Mouse (Mus musculus) heart, postnatal 36 days (tissue): ENCODE measurements around the gene Dirc2. TPM values are rescaled to one million over a fixed set of nuclear protein-coding genes. Genes with fewer than 3 reads are reported as not detected.

Experiments
- DNase-seq, 2 experiments: peaks; one replicate each; pipeline ENCODE4 v3.0.0; 2021 to 2022
- intact Hi-C: fragments of 180-260 bp; cut with DNase I; formaldehyde crosslinking; loops from one replicate; pipeline ENCODE4 v1.15.1; 2025
- total RNA-seq, 2 experiments: library from RNA; stranded (reverse); gene quantifications; 2 replicates each; pipeline ENCODE4 v1.2.3; 2021

The Dirc2 gene
- total RNA-seq, result 10 to 100 TPM; 64.2 to 70.4 TPM

DNA sequence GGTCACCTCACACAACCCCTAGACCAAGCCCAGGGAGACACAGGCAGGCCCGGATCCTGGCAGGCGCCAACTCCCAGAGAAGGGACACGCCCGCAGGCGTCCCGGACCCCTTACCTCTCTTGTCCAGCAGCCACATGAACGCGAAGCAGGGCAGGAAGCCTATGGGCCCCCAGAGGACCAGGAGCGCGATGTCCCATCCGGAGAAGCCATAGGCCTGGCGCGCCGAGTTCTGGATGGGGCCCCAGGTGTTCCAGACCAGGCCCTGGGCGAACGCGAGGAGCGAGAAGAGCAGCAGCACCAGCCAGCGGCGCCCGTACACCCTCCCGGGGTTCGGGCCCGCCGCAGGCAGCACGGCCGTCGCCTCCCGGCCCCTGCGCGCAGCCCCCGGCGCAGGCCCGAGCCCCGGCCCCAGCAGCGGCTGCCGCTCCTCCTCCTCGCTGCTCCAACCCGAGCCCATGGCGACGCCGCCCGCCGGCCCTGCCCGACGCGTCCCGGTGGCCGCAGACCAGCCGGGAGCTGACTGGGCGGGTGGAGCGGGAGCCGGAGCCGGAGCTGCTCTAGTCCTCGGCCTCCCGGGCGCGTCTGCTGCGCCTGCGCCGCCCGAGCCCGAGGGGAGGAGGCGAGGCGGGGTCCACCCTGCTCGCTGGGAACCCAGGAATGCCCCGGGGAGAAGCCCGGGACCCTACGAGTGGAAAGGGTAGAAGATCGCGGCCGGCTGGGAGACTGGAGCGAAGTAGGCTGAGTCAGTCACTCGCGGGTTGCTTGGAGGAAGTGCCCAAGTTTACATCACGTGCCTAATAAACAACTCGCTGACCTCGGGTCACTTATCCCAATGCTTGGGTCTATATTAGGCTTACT, at the start of gene Dirc2:
Gene Dirc2 (minus strand): TSS at position 572 of the 858 bp plus-strand sequence.
- peak; percentile 82 to 91 for DNase-seq
- intact Hi-C loops, result loop anchor here (2.0 kb wide), 1 partner anchor 48 kb away; no protein-coding TSS in a partner anchor

DNA sequence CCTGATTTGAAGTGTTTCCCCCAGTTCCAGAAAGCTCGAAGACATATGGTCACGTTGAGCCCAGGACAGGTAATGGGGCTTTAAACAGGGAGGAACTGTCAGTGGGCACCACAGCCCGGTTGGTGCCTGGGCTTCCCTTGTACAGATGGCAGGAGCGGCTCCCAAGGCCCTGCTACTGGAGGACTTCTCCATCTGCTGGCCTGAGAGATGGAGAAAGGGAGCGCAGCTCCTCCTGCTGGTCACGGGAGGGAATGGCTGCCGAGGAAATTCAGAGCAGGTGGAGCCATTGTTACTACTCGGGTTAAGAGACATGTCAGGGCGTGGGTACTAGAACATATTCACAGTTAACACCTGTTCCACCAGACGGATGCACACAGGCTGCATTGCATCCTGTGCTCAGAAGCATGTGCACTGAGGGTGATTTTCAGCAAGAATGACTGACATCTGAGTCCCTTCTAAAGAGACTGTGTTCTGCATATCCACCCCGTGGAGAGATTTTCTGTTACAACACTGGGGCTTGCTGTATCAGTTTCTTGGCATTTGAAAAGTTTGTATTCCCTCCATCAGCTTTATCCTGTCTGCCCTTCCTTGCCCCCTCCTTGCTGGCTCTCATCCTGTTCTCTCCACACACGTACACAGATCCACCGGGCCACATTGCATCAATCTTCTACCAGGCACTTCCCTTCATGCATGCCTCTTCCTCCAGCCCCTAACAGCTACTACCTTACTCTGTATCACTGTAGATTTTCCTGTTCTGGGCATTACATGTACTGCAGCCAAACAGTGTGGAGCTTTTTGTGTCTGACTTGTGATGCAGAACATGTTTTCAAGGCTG, 48.3 kb upstream of the Dirc2 start:
- peak; percentile 86 for DNase-seq
- intact Hi-C loops, result loop anchor here (1.0 to 5.0 kb wide), 4 partner anchors 49 to 499 kb away; partner anchors contain the start of gene Dirc2

DNA sequence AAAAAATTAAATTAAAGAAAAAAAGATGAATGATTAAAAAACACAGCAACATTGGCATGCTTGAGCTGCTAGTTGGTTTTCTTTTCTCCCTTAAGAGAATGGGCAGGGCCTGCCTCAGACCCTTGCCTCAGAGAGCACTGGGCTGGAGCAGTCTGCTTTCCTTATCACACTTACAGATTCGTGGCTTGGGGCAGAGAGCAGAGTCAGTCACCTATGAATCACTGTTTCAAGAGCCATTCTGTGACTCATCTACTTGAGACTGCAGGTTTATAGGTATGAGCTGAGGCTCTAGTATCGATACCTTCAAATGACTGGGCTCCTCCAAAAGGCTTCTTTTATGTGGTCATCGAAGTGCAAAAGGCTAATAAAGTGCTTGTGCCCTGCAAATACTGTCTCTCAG, 44.0 kb upstream of the Dirc2 start:
- intact Hi-C loops, result no loop called here
- no peak for DNase-seq

DNA sequence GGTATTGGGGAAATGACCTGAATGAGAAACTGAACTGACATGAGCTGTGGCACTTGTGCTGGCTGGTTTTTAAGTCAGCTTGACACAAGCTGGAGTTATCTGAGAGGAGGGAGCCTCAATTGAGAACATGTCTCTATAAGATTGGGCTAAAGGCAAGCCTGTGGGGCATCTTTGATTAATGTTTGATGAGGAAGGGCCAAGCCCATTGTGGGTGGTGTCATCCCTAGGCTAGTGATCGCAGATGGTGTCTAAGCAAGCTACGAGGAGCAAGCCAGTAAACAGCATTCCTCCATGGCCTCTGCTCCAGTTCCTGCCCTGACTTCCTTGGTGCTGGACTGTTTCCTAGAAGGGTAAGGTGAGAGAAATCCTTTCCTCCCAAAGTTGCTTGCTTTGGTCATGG, 39.7 kb upstream of the Dirc2 start:
- intact Hi-C loops, result no loop called here
- DNase-seq, result no peak

DNA sequence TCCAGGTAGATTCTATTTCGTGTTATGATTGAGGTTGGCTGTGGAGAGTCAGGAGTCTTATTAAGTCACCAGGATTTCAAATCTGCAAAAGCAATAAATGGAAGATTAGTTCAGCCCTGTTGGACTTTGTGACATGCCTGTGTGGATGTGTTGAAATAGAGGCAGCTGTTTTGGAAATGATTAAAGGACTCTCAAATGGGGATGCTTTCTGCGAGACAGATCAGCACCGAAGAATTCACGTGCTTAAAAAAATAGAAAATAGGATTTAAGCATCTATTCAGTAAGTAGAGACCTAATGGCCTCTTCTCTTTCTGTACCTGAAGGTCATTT, 38.5 kb upstream of the Dirc2 start:
- DNase-seq, result no peak
- intact Hi-C loops, result no loop called here

DNA sequence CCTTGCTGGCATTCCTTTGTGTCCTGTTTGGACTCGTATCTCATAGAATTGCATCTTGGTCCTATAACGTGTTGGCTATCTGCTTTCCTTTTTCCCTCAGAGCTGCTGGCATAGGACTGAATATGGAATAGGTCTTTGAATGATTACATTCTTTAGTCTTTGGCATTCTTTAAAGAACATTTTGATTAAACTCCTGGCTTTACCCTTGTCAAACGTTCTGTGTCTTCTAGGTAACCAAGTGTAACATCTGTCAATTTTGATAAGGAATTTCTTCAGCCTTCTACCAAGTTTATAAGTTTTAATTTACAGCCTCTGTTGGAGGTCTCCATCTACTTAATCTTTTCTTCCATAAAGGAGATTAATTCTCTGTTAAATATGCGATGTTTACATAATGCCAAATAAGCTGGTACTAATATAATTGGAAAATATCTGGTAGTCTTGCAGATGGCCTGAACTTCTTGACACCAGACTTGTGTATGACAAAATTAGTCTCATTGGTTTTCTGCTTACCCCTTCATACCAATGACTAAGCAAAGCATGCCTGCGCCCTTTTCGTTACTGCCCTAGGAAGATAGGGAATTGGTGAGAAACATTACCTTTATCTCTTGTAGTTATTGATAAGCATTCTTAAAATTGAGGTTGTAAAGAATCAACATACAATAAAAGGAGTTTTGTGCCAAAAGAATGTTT, 38.0 kb upstream of the Dirc2 start:
- intact Hi-C loops, result no loop called here
- no peak for DNase-seq

DNA sequence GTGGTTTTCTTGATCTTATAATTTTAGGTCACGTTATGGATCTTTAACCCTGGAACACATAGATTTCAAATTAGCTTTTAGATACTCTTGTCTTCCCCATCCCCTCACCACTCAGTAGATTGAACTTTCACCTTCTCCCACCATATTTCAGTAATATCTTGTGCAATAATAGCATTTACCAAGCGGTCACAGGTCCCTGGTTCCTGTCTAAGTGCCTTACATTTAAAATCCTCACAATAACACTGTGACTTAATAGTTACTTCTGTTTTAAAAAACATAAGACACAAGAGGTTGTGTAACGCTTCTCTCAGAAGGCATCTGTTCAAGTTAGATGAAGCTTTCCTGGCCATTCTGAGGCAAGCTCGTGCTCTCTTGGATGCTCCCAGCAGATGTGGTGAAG, 34.6 kb upstream of the Dirc2 start:
- no peak for DNase-seq
- intact Hi-C loops, result no loop called here

DNA sequence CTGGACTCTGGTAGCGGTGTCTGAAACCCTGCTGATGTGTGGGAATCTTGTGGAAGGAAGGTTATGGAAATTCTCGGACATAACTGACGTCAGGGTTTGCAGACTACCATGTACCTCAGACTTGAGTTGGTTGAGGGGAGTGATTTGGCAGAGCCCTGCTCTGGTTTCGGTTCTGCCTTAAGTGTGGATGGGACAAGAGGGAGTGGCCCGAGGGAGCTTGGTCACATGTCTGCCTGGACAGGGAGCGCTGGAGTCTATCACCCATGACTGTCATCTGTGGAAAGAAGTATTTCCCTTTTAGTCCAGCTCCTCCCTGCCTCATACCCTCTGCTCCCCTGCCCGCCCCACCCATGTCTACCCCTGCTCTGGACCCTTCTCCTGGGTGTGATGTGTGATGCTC, 33.0 kb upstream of the Dirc2 start:
- DNase-seq, result no peak

DNA sequence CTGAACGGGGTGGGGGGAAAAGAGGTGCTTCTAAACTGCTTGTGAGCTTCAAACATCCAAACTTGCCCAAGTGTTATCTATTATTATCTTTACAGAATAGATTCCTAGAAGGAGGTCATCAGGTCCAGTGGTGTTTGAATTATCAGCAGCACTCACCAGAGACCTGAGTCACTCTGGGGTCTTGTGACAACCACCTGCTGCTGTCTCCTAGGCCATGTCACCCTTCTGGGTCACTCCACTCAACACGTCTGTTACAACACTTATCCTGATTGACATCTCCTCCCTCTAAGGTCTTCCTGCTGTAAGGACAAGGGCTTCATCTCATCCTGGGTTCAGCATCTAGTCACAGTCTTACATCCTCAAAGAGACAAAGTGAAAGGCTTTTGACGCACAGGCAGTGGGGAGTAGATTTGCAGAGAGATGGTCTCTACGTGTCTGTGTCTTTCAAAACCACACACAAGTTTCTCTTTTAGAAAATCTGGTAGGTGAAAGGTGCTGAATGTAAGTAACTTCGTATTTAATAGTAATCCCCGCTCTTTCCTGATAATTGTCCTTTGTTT, 22.9 kb upstream of the Dirc2 start:
- intact Hi-C loops, result no loop called here

More for the DNA sequence above, 33.0 kb upstream of the Dirc2 start:
- intact Hi-C loops, result no loop called here

DNA sequence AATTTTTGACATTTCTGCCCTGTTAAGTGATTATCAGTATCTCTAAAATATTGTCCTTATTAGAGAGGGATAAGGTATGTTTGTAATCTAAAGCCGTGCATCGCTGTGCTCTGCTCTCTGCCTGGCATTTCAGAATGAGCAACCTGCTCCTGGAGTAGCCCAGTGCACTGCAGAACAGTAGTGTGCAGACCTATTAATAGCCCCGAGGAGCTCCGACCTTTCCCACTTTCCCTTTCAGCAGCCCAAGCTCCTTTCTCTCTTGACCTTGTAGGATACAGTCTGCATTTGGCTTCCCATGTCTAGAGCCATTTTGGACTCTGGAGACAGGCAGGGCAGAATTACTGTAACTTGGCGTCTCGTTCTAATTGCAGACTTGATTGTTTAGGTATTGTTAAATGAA, 19.2 kb upstream of the Dirc2 start:
- DNase-seq, result no peak
- intact Hi-C loops, result no loop called here

More for the DNA sequence above, 22.9 kb upstream of the Dirc2 start:
- no peak for DNase-seq

DNA sequence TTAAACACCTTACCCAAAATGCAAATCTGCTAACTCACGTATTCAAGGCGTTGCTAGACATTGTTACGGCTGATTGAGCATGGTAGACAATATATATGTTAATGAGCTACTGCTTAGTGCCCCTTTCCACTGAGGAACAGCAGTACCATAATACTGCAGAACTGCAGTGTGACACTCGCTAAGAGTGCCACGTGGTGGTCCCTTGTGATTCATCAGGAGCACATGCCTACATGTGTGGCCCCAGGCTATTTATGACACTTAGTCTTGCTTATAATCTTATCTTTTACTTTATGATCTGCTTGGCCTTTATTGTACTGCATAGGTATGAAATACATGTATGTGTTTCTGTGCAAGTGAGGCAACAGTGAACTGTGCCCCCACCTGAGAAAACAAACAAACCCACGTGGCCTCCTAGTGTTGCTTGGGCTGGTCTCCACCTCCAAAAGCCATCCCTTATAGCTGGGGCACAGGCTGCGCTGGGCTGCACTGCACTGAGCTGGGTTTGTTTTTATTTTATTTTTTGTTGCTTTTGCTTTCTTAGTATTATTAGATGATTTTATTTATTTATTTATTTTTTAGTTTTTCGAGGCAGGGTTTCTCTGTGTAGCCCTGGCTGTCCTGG, 18.5 kb upstream of the Dirc2 start:
- intact Hi-C loops, result no loop called here
- no peak for DNase-seq

DNA sequence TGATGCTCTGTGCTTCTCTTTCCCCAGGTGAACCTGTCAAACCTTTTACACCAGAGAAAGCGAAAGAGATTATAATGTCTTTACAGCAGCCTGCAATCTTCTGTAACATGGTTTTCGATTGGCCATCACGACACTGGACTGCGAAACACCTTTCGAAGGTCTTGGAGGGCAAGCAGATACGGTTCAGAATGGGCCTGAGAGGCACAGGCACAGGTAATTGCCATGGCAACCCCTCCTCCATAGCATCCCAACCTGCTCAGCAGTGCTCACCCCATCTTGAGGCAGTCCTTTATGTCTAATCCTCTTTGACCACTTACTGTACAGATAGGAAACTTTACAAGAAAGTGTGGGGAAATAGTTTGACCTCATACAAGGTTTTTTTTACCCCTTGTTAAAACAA, 18.0 kb upstream of the Dirc2 start:
- no peak for DNase-seq
- intact Hi-C loops, result no loop called here

DNA sequence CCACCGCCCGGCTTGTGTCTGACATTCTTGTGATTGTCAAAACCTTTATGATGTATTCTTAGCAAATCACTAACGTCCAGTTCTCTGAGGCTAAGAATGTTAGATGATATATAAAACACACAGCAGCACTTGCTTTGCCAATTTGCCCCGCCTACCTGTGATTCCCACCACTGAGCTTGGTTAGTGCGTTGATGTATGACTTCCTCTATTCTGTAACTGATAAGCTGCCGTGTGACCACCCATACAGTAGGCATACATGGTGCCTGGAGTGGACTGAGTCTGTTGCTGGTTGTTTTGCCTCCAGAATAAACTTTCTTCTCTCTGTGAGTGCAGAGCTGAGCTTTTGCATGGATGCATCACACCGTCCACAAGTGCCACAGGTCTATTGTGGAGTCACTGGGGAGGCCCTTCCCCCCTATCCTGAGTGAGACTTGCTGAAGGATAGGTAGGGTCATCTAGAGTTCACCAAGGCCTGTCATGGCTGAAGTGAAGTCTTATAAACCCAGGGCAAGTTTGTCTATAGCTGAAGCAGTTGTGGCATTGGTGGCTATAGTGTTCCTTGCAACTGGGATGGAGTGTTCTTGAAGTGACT, 15.1 kb upstream of the Dirc2 start:
- intact Hi-C loops, result no loop called here
- DNase-seq, result no peak

DNA sequence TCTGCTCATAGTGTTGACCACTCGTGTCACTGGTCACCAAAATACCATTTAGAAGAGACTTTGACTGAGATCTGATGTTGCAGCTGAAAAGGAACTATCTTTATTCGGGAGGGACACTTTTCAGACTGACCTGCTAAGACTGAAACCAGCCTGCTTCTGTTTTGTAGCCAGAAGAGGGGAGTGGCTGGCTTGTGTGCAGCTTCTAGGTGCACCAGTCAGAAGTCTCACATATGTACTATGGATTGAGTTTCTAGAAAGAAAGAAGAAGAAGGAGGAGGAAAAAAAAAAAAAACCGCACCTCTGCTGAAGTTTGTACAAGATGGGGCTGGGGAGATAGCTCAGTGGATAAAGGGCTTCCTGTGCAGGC, 14.0 kb upstream of the Dirc2 start:
- intact Hi-C loops, result no loop called here
- no peak for DNase-seq

DNA sequence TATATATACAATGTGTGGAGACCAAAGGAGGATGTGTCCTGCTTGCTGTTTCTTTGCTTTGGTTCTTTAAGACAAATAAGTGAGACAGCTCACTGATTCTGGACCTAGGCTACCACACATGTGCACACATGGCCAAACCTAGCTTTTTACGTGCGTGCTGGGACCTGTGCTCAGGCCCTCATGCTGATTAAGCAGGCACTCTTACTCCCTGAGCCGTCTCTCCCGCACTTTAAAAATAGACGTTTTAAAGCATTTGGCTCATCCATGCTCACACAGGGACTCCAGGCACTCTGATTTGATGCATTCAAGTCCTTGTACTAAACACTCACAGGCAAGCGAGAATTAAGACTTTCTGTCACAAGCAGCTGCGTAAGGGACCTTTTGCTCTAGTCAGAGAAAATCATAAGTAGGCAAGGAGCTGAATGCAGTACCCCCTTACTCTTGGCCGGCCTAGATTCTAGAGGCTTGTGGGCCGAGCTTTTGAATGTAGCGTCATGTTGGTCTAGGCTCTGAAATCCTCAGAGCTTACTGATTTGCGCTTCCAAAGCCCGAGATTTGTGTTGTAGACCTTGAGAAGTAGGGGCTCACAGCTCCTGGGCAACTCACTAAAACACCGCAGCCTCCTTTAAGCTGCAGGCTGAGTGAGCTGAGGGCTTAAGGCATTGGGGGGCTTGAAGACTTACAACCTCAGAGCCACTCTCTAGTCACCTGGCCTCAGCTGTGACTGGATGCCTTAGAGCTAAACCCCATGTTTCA, 13.5 kb upstream of the Dirc2 start:
- intact Hi-C loops, result no loop called here
- DNase-seq, result no peak

DNA sequence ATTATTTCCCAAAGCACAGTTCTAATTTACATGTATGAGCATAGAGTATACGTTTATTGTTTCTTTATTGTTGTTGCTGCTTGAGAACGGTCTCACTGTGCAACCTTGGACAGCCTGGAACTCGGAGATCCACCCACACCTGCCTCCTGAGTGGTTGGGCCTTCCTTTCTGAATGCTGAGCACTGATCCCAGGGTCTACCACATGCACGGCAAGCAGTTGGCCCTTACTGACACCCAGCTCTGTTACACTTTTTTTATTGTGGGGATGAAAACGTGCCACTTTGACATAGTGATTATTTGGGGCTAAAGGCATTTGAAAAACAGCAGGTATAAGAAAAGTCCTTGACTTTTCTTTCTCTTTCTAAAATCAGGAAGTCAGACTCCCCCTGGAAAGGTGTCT, 12.5 kb upstream of the Dirc2 start:
- intact Hi-C loops, result no loop called here
- no peak for DNase-seq

DNA sequence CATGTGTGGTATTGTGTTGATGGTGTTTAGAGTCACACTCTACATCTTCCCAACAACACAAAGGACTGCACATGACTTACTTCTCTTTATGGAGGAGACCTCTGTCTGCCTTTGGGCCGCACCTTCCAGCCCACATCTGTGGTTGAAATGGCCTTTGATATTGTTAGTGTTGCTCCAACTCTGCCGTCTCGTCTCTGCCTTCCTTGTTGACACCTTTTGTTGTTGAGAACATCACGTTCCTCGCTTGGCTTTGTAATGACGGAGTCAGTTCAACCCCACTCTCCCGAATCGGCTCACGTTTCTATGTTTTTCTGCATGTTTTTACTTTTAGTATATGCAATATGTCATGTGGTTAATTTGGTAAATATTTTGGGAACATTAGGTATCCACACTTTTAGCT, 11.9 kb upstream of the Dirc2 start:
- no peak for DNase-seq
- intact Hi-C loops, result no loop called here

DNA sequence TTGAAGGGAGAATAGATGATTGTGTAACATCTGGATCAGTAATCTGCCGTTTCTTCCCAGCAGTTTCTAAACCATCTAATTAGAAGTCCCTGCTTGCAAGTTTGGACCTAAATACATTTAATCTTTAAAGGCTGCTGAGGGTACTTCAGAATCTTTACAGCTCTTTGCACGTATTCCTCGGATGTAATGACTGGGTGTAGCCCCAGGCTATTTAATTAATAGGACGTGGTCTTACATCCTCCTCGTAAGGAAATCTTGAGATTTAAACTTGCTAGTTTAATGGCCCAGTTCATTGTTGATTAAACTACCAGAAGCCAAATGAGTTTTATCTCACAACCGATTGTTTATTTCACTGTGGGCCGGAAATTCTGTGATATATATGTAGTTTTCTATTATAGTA, 10.5 kb upstream of the Dirc2 start:
- no peak for DNase-seq
- intact Hi-C loops, result no loop called here

DNA sequence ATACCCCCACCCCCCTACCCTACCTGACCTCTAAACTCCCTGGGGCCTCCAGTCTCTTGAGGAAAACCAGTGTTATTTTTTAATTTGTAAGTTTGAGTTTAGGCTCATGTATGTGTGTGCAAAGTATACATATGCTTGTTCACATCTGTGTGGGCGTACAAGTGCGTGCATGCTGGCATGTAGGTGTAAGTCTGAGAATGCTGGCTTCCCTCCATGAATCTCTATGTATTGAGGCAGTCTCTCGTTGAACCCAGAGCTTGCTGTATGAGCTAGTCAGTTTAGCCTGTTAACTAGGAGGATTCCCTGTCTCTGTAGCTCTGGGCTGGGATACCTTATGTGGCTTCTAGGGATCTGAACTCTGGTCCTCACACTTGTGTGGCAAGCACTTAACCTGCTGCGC, 8.6 kb upstream of the Dirc2 start:
- DNase-seq, result no peak
- intact Hi-C loops, result no loop called here
